Mouse (Mus musculus): ENCODE data around the gene Zmym4.
"Not testable (repeated sequence)": the region's sequence is repeated elsewhere in the genome, so short reads cannot be mapped to it uniquely, and the experiment has no call there.

Zmym4 gene

DNA sequence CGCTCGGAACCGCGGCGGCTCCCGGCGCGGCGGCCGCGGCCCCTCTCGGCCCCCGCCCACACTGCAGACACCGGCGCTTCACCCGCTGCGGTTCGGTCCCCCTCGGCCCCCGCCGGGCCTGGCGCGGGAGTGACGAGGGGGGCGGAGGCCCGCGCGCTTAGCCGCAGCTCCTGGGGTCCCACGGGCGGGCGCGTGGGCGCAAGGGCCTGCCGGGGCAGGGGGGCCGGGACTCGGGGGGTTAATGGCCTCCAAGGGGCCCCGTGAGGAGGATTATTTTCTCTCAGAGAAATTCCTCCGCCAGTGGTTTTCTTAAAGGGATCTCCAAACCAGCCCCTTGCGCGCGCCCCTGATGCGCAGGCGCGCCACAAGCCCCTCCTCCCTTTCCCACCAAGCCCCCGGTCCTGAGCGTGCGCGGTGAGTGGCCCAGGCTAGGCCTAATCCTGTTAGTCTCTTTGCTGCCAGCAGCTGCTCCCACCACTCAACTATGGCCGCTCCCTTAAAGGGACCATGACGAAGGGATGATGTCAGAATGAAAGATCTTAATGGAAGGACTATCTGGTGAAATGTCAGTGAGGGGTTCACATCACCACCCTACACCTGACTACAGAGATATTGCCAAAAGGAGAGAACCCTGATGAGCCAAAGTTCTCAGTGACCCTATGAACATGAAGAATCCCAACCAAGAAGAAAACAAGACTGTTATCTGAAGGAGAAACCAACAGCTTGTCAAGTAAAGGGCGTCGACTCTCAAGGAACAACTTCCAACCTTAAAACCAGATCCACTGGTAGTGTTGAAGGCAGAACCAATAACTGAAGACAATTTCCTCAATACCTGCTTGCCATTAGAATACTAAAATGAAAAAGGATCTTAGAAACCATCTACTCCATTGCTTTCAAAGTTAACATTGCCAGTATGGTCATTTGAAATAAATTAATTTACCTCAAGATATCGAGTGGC, at the start of gene Zmym4:
Gene Zmym4, minus strand, starts transcription at position 272 of the 958 bp plus-strand sequence.
- DNase-seq (ENCODE audit: low spot score in 2 of 2): peak; percentile 64 to 90

DNA sequence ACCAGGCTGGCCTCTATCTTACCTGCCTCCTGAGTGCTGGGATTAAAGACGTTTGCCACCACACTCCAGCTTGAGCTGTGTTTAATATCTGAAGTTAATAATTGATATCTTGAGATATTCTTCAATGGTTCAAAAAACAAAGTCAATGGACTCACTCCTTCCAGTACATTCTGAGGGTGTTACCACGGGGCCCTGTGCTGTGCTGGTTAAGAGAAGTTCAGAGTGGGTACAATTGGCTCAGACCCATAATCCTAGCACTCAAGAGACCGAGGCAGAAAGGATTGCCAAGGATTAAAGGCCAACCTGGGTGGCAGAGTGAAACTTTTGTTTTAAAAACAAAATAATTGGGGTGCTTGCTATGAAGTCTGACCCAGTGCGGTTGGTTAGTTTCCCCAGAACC, 48.4 kb upstream of the Zmym4 start:
- no peak for DNase-seq (ENCODE audit: low spot score in 2 of 2)

DNA sequence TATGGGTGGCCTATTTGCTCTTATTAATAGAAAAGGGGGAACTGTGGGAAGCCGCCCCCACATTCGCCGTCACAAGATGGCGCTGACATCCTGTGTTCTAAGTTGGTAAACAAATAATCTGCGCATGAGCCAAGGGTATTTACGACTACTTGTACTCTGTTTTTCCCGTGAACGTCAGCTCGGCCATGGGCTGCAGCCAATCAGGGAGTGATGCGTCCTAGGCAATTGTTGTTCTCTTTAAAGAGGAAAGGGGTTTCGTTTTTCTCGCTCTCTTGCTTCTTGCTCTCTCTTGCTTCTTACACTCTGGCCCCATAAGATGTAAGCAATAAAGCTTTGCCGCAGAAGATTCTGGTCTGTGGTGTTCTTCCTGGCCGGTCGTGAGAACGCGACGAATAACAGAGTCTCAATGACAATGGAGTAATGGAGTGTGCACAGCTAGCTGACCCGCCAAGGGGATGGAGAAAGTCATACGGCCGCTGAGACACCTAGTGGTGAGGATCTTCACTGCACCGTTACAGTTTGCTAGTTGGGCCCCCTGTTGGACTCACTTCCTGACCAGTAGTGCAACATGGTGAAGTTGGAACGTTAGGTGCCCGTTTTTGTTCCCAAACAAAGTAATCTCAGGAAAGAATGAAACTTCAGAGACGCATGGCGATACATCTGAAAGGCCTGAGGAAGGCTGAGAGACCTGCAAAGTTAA, 47.5 kb upstream of the Zmym4 start:
- DNase-seq (ENCODE audit: low spot score in 2 of 2): peak; percentile 79 to 87

DNA sequence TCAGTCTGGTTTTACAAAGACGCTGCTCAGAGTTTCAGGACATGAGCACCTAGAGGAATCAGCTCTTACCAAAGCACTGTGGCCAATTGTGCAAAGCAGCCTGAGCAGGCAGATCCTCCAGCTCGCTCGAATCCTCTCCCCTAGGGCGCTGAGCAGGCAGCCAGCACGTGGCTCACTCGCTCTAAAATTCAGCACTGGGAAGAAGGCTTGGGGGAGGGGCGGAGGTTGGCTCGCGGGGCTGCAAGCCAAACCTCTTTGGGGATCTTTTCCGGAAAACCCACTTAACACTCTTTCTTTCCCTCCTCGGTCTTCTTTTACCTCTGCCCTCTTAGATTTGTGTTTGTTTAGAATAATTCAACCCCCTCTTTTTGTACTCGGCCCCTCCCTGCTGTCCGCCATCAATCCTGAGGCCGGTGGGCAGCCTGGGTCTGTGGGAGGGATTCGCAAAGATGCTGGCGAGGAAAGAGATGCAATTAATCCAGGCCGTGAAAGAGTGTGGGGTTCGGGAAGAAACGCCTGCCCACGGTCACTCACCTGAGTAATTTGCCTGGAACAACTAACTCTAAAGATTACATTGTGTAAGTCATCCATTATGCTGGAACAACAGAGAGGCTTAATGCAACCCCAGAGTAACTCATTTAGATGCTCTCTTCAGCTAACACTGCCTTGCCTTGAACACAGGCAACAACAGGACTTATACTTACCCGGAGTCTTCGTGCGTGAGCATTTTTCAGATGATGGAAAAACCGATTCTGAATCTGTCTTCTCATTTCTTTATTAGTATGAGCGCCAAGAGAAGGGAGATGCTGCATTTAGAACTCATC, 37.4 kb upstream of the Zmym4 start:
- no peak for DNase-seq (ENCODE audit: low spot score in 2 of 2)

DNA sequence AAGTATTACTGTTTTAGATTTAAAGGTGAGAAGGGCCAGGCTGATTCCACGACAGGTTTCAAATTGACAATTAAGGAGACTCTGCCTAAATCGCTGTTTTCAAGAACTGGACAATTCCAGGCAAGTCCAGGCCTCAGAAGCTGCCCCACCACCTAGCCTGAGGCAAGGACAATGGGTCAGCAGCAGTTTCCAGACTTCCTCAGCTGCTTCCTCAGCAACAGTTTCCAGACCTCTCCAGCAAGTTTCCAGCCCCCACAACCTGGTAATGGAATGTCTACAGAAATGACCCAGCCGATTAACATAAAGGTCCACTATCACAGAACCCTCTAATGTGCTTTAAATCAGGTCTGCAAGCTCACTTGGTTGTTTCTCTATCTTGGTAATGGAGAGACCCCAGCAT, 36.4 kb upstream of the Zmym4 start:
- DNase-seq (ENCODE audit: low spot score in 2 of 2): no peak

DNA sequence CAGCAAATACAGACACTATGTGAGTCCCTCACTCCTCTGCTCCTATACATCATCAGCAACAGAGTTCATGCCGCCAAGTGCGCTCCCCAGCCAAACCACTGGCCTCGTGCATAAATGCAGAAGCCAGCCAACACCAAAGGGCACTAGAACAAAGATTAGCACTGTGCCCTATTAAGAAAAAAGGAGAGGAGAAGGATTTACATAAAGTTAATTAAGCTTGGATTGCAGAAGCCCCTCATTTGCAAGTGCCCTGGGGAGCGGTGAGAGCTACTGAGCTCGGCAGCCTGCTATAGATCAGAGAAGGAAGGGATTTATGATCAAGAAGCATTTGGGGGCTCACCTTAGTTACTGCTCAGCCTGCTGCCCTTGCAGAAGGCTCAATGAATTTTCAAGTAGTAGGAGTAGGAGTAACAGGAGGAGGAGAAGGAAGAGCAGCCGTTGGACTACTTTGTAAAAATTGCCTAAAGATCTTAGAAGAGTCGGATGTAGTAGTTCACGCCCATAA, 32.7 kb upstream of the Zmym4 start:
- no peak for DNase-seq (ENCODE audit: low spot score in 2 of 2)

DNA sequence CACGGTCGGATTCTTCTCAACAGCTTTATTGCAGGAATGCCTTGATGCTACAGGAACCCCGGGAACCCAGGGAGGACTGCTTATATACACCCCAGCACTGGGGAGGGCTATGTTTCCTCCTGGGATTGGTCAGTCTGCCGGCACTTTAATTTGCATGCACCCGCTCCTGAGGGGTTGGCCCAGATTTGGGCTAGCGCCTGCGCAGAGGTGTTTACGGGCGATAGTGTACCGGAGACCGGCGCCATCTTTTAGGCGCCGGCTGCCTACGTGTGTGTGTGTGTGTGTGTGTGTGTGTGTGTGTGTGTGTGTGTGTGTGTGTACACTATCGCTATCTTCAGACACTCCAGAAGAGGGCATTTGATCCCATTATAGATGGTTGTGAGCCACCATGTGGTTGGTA, 31.4 kb upstream of the Zmym4 start:
- DNase-seq (ENCODE audit: low spot score in 2 of 2): not testable (repeated sequence)

DNA sequence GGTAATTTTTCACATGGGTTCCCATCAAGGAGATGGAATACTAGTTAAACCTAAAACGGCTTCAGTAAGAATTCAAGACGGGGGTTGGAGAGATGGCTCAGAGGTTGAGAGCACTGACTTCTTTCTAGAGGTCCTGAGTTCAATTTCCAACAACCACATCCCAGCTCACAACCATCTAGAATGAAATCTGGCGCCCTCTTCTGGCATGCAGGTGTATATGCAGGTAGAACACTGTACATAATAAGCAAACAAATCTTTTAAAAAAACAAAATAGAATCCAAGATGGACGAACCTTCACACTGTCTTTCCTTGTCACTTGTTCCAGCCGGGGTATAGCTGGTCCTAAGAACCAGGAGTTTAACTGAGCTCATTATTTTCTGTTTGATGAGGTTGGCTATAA, 24.4 kb upstream of the Zmym4 start:
- DNase-seq (ENCODE audit: low spot score in 2 of 2): peak in 1 of 2 experiments; percentile 73

DNA sequence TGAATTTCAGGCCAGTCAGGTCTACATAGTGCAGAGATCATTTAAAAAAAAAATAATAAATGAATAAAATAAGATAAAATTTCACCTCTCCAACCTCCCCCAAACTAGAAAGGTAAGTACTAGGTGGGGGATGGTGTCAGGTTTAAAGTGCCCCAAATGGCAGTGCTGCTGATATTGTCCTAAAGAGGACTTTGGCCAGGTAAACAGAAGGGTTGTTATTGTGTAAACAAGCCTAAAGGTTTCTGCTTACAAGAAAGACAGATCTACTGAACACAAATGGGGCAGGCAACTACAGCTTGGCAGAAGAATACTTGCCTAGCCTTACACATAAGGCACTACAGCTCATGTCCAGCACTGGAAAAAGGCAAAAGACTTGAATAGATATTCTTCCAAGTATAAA, 22.6 kb upstream of the Zmym4 start:
- DNase-seq (ENCODE audit: low spot score in 2 of 2): no peak

DNA sequence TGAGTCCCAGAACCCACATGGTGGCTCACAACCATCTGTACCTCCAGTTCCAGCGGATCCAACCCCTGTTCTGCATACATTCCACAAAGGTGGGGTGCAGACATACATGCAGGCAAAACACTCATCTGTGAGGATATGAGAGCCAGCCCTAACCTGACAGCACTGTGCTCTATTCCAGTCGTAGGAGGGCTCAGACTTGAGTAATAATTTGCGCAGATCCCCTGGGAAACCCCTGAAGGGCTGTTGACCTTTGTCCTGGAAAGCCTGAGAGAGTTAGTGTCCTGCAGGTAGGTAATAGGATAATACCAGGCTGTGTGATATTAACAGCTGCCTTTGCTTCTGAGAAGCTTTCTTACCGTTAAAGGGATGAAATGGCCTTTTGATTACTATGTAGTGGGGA, 20.6 kb upstream of the Zmym4 start:
- DNase-seq (ENCODE audit: low spot score in 2 of 2): no peak

DNA sequence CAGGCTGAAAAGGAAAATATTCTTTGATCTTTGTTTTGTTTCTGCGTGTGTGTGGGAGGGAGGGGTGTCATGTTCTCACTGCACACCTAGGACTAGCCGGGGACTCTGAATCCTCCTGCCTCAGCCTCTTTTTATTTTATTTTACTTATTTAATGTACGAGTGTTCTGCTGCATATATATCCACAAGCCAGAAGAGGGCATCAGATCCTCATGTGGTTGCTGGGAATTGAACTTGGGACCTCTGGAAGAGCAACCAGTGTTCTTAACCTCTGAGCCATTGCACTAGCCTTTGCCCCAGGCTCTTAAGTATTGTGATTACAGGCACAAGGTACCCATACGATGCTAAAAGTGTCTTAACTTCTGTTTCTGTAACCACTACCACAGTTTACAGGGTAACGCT, 18.8 kb upstream of the Zmym4 start:
- DNase-seq (ENCODE audit: low spot score in 2 of 2): no peak

DNA sequence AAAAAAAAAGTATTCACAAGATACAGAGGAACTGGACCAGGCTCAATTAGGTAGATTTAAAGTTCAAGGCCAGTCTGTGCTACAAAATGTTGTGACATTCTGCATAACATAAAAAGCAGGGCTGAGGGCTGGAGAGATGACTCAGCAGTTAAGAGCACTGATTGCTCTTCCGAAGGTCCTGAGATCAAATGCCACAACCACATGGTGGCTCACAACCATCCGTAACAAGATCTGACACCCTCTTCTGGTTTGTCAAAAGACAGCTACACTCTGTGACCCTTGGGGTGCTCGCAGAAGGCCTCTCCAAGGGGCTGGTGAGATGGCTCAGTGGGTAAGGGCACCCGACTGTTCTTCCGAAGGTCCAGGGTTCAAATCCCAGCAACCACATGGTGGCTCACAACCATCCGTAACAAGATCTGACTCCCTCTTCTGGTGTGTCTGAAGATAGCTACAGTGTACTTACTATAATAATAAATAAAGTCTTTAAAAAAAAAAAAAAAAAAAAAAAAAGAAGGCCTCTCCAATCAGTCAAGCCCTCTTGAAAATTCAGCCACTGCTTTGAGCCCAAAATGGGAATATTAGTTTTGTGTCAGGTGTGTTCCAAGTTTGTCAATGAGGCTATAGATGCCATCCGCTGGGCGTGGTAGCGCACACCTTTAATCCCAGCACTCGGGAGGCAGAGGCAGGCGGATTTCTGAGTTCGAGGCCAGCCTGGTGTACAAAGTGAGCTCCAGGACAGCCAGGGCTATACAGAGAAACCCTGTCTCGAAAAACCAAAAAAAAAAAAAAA, 16.0 kb upstream of the Zmym4 start:
- not testable (repeated sequence) for DNase-seq (ENCODE audit: low spot score in 2 of 2)

DNA sequence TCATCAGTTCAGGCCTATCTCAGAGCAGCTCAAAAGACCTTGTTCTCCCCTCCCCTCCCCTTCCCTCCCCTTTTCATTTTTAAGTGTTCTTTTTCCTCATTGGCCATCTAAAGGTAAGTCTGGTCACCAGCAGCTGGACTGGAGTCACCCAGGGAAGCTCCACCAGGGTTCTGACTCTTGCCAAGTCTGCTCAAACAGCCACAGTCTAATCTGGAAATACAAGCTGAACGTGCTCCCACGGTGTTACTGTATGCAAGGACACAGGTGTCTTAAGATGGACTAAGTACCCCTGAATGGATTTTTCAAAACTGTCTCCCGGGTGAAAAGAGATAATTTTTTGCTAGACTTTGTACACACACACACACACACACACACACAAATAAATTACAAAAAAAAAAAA, 15.4 kb upstream of the Zmym4 start:
- no peak for DNase-seq (ENCODE audit: low spot score in 2 of 2)

DNA sequence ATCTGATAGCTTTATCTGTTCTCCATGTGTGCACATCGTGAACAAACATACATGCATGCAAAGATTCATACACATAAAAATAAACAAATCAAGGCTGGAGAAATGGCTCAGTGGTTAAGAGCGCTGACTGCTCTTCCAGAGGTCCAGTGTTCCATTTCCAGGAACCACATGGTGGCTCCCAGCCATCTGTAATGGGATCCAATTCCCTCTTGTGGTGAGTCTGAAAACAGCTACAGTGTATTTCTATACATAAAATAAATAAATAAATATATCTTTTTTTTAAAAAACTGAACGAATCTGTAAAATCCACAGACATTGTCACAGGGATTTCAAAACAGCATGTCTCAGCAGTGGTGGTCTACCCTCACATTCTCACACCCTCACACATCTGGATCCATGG, 10.8 kb upstream of the Zmym4 start:
- no peak for DNase-seq (ENCODE audit: low spot score in 2 of 2)

DNA sequence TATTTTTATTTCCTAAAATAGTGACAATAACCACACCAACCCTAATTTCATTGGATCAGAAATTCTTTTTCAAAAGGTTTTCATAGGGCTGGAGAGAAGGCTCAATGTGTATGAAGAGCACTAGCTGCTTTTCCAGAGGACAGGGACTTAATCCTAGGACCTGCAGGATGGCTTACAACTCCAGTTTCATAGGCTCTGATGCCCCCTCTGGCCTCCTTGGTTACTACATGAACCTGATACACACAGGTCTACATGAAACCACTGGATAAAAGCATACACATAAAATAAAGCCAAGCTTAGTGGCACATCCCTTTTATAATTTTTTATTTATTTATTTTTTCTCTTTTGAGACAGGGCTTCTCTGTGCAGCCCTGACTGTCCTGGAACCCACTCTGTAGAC, 9.5 kb upstream of the Zmym4 start:
- peak in 1 of 2 experiments; percentile 62 for DNase-seq (ENCODE audit: low spot score in 2 of 2)

DNA sequence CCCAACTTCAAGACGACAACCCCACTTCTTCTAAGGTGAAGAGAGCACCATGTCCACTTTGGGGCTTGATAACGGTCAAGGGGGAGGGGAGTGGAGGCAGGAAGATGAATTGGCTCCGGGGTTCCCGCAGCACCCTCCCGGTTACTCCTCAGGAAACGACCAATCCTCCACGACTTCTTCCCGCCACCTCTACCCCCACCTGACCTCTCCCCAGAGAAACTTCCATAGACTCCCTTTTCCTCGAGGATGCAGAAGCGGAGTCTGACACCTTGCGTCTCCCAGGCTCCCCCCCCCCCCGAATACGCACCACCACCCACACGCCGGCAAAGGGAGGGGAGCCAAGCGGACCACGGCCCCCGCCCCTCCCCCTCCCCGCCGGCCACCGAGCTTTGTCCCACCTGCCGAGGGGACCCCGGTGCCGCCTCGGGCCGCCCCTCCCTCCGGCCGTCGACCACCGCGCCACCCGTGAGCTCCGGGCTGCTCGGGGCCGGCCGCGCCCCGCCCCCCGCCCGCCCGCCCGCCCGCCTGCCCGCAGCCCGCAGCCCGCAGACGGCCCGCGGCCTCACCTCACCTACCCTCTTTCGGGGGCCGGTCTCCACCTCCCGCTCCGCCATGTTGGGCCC, 583 bp downstream of the Zmym4 start:
- DNase-seq (ENCODE audit: low spot score in 2 of 2): peak; percentile 24 to 35

DNA sequence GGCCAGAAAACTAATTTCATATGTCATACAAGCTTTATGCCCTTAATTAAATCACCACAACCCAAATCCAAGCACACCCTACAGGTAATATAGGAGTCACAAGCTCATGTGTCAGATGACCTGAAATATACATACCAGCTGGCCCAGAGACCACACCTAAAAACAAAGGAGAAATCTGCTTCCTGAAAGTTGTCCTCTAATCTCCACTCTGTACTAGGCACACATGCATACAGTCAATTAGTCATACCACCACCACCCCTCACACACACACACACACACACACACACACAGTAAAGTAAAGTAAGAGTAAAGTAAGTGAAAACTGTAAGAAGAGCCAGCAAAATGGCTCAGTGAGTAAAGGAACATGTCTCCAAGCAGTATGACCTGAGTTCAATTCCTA, 9.3 kb downstream of the Zmym4 start:
- DNase-seq (ENCODE audit: low spot score in 2 of 2): no peak

DNA sequence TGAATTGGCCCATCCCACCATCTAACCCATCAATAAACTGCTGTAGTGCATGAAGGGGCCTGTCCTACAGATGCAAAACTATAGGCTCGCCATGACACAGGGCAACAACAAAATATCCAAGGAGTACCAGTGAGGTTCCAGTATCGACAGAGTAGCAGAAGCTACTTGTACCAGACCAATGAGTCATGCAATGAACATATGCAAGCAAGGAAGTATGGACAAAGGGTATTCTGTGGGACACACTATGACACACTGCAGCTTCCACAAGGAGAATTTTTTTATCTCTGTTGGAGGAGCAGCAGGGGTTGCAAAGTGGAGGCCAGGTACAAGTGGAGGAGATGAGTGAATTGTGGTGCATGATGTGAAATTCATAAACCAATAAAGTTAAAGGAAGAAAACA, 9.7 kb downstream of the Zmym4 start:
- DNase-seq (ENCODE audit: low spot score in 2 of 2): no peak

DNA sequence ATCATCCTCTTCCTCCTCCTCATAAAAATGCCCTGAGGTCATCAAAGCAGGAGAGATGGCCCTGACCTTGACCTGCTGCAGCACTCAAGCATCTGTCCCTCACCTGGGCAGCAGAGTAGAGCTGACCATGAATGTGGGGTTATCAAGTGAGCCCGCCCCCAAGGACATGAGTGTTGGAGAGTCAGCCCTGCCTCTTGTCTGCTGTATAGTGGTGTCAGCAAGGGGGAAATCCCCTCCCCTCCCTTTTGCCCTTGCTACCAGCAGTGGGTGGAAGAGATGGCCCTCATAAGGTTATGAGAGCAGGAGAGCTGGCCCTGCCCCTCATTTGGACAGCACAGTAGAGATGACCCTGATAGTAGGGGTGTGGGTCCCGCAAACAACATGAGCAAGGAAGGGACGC, 10.5 kb downstream of the Zmym4 start:
- no peak for DNase-seq (ENCODE audit: low spot score in 2 of 2)

DNA sequence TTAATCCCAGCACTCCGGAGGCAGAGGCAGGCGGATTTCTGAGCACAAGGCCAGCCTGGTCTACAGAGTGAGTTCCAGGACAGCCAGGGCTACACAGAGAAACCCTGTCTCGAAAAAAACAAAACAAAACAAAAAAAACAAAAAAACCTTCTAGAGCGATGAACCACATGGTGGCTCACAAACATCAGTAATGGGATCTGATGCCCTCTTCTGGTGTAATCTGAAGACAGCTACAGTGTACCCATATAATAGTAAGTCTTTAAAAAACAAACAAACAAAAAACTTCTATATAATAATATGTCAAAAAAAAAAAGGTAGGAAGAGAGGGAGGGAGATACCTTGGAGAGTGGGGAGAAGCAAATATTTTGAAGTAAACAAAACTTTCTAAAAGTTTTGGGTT, 17.1 kb downstream of the Zmym4 start:
- not testable (repeated sequence) for DNase-seq (ENCODE audit: low spot score in 2 of 2)

DNA sequence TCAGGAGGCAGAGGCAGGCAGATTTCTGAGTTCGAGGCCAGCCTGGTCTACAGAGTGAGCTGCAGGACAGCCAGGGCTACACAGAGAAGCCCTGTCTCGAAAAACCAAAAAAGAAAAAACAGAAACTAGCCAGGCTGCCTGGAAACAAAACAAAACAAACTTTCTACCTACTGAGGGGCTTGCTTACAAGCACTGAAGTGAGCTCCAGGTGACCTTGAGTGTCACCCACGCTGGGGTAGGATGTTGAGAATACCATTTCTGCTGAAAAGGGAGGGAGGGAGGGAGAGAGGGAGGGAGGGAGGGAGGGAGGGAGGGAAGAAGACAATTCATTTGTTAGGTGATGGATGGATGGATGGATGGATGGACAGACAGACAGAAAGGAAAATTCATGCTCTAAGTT, 24.5 kb downstream of the Zmym4 start:
- DNase-seq (ENCODE audit: low spot score in 2 of 2): no peak
